Mouse (Mus musculus) liver, embryonic 11.5 days (tissue): ENCODE results near the gene Slc6a9. TPM values are rescaled to one million over a fixed set of nuclear protein-coding genes. Genes with fewer than 3 reads are reported as not detected.

Experiments used
- ATAC-seq: fragments of 200-750 bp; cut with Nextera tagmentation; replicated peaks from 2 replicates; pipeline ENCODE4 v1.8.0; 2017; ENCODE audit warnings: moderate number of reproducible peaks, mild to moderate bottlenecking, moderate TSS enrichment, moderate library complexity; ENCODE audit not compliant: low FRiP score
- DNase-seq: peaks from one replicate; pipeline ENCODE4 v3.0.0-alpha.2; 2017; ENCODE audit warnings: low spot score
- H3K27ac ChIP-seq: fragments of 300-500 bp; sonication (generic); 2 replicates; pipeline ENCODE4 v1.5.1; 2014; ENCODE audit warnings: mild to moderate bottlenecking, low read depth, low read length, control low read depth
- H3K27me3 ChIP-seq: fragments of 300-500 bp; sonication (generic); replicated peaks from 2 replicates; pipeline ENCODE4 v1.6.1; 2014; ENCODE audit warnings: low read length, mixed read lengths; ENCODE audit not compliant: control insufficient read depth, insufficient read depth
- H3K36me3 ChIP-seq: fragments of 300-500 bp; sonication (generic); 2 replicates; pipeline ENCODE4 v1.6.1; 2014; ENCODE audit warnings: mild to moderate bottlenecking, low read length, moderate library complexity, mixed read lengths; ENCODE audit not compliant: control insufficient read depth, insufficient read depth
- H3K4me1 ChIP-seq: fragments of 300-500 bp; sonication (generic); replicated peaks from 2 replicates; pipeline ENCODE4 v1.6.1; 2014; ENCODE audit warnings: low read length, mixed read lengths; ENCODE audit not compliant: control insufficient read depth, insufficient read depth
- H3K4me2 ChIP-seq: fragments of 300-500 bp; sonication (generic); 2 replicates; pipeline ENCODE4 v1.6.1; 2014; ENCODE audit warnings: mild to moderate bottlenecking, control low read depth, moderate library complexity
- H3K4me3 ChIP-seq: fragments of 300-500 bp; sonication (generic); 2 replicates; pipeline ENCODE4 v1.5.1; 2014; ENCODE audit warnings: low read depth, low read length, control low read depth
- H3K9ac ChIP-seq: fragments of 300-500 bp; sonication (generic); 2 replicates; pipeline ENCODE4 v1.6.1; 2014; ENCODE audit warnings: low read depth, low read length, control low read depth
- H3K9me3 ChIP-seq: fragments of 300-500 bp; sonication (generic); 2 replicates; pipeline ENCODE4 v1.6.1; 2016; ENCODE audit warnings: low read length, inconsistent platforms, mixed read lengths; ENCODE audit not compliant: control insufficient read depth
- WGBS: fragments of 180-500 bp; shearing (Covaris S2); extraction: QIAGEN DNeasy Blood & Tissue Kit; methylation state at CpG from one replicate; pipeline ENCODE4 v1.1.7; 2014; 5-methylcytosine and 5-hydroxymethylcytosine counted together
- polyA plus RNA-seq: library from polyadenylated mRNA; unstranded; fragments of >200 nt; fragmentation: Nextera tagmentation; extraction: Ambion mirVana; gene quantifications from 2 replicates; pipeline ENCODE4 v1.2.1, GENCODE M21; 2014

Gene Slc6a9
- polyA plus RNA-seq, 1 experiment from 2014 or later = 26.3 TPM

- H3K9me3 ChIP-seq = no peaks in the 10 kb centered on the region
- peaks cover 7% of the 10 kb centered on the region; the same call in 1 of the 2 replicates for H3K36me3 ChIP-seq
- no peak overlapping the region for H3K27ac ChIP-seq
- 96% methylated on average over 4 of the region's 4 CpGs for WGBS
- H3K9ac ChIP-seq = no peak overlapping the region
- H3K4me2 ChIP-seq = no peak overlapping the region
- DNase-seq (no peak), ATAC-seq (no peak)
- H3K4me1 ChIP-seq = 0 out of 2 replicates have a peak, but pooled peaks cover 4% of the 10 kb centered on the region
- no peaks in the 10 kb centered on the region for H3K27me3 ChIP-seq
- H3K4me3 ChIP-seq = no peak overlapping the region
These were observed 12.0 kb downstream of the Slc6a9 start for GRCm38 (mm10) chr4:117846261-117846660.

DNA sequence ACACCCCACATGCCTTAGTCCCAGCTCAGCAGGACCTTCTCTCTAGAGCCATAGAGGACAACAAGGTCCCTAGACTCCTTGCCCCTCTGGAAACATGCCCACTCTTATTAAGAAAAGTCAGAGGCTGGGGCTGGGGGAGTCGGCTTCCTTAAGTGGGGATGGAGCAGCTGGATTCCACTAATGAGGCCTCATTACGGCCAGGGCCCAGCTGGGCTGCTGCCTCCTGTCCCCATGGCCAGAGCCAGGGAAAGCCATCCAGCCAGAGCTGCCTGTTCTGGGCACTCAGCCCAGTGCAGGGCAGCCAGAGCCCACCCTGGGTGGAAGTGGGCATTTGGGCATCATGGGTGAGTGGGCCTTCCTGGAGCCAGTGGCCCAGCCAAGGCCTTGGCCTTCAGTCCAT lies 12.7 kb downstream of the Slc6a9 start:
- ATAC-seq (no peak), DNase-seq (no peak)
- Histone ChIP-seq H3K4me2 (no peak overlapping the region), H3K27me3 (no peaks in the 10 kb centered on the region), H3K4me3 (no peak overlapping the region), H3K4me1 (0 out of 2 replicates have a peak, but pooled peaks cover 4% of the 10 kb centered on the region), H3K9me3 (no peaks in the 10 kb centered on the region), H3K27ac (no peak overlapping the region), H3K9ac (no peak overlapping the region), H3K36me3 (peaks cover 7% of the 10 kb centered on the region; the same call in 1 of the 2 replicates)
- 76% methylated on average over 2 of the region's 2 CpGs for WGBS

- H3K4me2 ChIP-seq = no peak overlapping the region
These were observed 14.8 kb downstream of the Slc6a9 start for GRCm38 (mm10) chr4:117849063-117849462.

GRCm38 (mm10) chr4:117849506-117849905 lies 15.2 kb downstream of the Slc6a9 start:
- no peaks in the 10 kb centered on the region for H3K27me3 ChIP-seq
- WGBS = 71% methylated on average over 5 of the region's 5 CpGs
- H3K4me3 ChIP-seq = no peak overlapping the region
- H3K4me1 ChIP-seq = 0 out of 2 replicates have a peak, but pooled peaks cover 4% of the 10 kb centered on the region
- no peak overlapping the region for H3K27ac ChIP-seq
- H3K9me3 ChIP-seq = no peaks in the 10 kb centered on the region
- no peak overlapping the region for H3K9ac ChIP-seq
- DNase-seq = no peak
- no peak overlapping the region for H3K4me2 ChIP-seq
- ATAC-seq = no peak
- peaks cover 7% of the 10 kb centered on the region; the same call in 1 of the 2 replicates for H3K36me3 ChIP-seq

More at GRCm38 (mm10) chr4:117849063-117849462, 14.8 kb downstream of the Slc6a9 start:
- no peak for DNase-seq
- Histone ChIP-seq H3K27ac (no peak overlapping the region), H3K27me3 (no peaks in the 10 kb centered on the region), H3K9me3 (no peaks in the 10 kb centered on the region), H3K4me3 (no peak overlapping the region), H3K36me3 (peaks cover 7% of the 10 kb centered on the region; the same call in 1 of the 2 replicates), H3K9ac (no peak overlapping the region), H3K4me1 (0 out of 2 replicates have a peak, but pooled peaks cover 4% of the 10 kb centered on the region)
- ATAC-seq = no peak
- WGBS = 77% methylated on average over 17 of the region's 17 CpGs

- ATAC-seq = no peak
- DNase-seq = no peak
- H3K9me3 ChIP-seq = no peaks in the 10 kb centered on the region
- 0 out of 2 replicates have a peak, but pooled peaks cover 4% of the 10 kb centered on the region for H3K4me1 ChIP-seq
- no peak overlapping the region for H3K9ac ChIP-seq
- H3K27ac ChIP-seq = no peak overlapping the region
- peaks cover 7% of the 10 kb centered on the region; the same call in 1 of the 2 replicates for H3K36me3 ChIP-seq
- no peak overlapping the region for H3K4me2 ChIP-seq
- H3K4me3 ChIP-seq = no peak overlapping the region
- 88% methylated on average over 7 of the region's 7 CpGs for WGBS
- no peaks in the 10 kb centered on the region for H3K27me3 ChIP-seq
These were observed 15.9 kb downstream of the Slc6a9 start for GRCm38 (mm10) chr4:117850176-117850575.

DNA sequence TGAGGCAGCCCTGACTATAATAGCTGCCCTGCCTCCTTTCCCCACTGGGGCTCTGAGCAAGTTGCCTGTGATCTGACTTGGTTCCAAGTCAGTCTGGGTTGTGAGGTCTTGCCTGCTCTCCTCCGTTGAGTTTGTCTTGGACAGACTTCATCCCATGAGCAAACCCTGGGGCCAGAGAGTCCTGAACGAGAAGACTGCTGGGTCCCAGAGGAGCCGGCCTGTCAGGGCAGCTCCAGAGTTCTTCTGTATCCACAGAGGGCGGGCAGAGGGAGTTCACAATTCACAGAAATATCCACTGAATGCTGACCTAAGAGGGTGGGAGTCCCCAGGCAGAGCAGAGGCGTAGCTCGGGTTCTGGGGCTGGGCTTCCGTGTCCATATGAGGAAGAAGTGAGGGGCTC lies 16.6 kb downstream of the Slc6a9 start:
- Histone ChIP-seq H3K9me3 (no peaks in the 10 kb centered on the region), H3K27ac (no peak overlapping the region), H3K36me3 (peaks cover 6% of the 10 kb centered on the region; the same call in 1 of the 2 replicates), H3K4me3 (no peak overlapping the region), H3K4me1 (0 out of 2 replicates have a peak, but pooled peaks cover 4% of the 10 kb centered on the region), H3K27me3 (no peaks in the 10 kb centered on the region), H3K9ac (no peak overlapping the region), H3K4me2 (no peak overlapping the region)
- ATAC-seq (no peak), DNase-seq (no peak)
- 79% methylated on average over 7 of the region's 7 CpGs for WGBS

DNA sequence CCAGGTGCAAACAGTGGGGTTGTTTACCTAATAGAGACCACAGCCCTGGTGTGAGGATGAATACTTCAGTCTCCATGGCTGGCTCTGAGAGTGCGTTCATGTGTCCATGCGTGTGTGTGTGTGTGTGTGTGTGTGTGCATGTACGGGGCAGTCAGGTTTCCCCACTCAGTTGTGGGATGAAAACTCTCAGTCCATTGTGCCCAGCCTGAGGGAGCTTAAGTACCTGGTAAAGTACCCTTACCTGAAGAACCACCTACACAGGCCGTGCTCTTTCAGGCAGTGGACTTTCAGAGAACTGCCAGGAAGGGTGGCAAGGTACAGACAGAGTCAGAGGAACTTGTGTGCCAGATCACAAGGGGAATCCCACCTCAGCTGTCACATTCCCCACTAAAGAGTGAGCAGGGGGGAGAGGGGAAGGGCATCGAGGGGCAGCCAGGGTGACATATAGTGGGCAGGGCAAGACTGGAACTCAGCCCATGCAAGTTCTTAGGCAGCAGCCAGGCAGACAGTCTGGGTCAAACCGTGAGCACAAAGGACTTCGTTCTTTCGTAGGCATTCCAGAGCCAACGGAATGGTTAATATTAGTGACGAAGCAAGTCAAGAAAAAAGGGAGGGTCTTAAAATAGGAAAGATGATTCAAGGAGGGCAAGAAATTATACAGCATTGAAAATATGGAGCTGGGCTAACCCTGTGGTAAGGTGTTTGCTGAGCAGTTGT lies 18.0 kb downstream of the Slc6a9 start:
- Histone ChIP-seq H3K9ac (no peak overlapping the region), H3K9me3 (no peaks in the 10 kb centered on the region), H3K36me3 (peaks cover 4% of the 10 kb centered on the region; the same call in 1 of the 2 replicates), H3K4me2 (no peak overlapping the region), H3K4me1 (0 out of 2 replicates have a peak, but pooled peaks cover 3% of the 10 kb centered on the region), H3K4me3 (no peak overlapping the region), H3K27me3 (no peaks in the 10 kb centered on the region; the same call in 1 of the 2 replicates), H3K27ac (no peak overlapping the region)
- ATAC-seq = no peak
- WGBS = 88% methylated on average over 10 of the region's 10 CpGs
- no peak for DNase-seq

- Histone ChIP-seq H3K36me3 (peaks cover 5% of the 10 kb centered on the region; the same call in 1 of the 2 replicates), H3K4me3 (no peak overlapping the region), H3K9ac (no peak overlapping the region), H3K27ac (no peak overlapping the region), H3K4me2 (no peak overlapping the region), H3K27me3 (no peaks in the 10 kb centered on the region; the same call in 1 of the 2 replicates), H3K4me1 (no peaks in the 10 kb centered on the region), H3K9me3 (no peaks in the 10 kb centered on the region)
- DNase-seq (no peak), ATAC-seq (no peak)
- WGBS = 90% methylated on average over 9 of the region's 9 CpGs
These were observed 20.8 kb downstream of the Slc6a9 start for GRCm38 (mm10) chr4:117855146-117855545.
